Mouse (Mus musculus): ENCODE data around the gene Asah2. TPM values are rescaled to one million over a fixed set of nuclear protein-coding genes. Genes with fewer than 3 reads are reported as not detected.

The Asah2 gene
- polyA plus RNA-seq, 1 experiment from 2014 or later, result 0.54 TPM

- H3K4me3 ChIP-seq, result no peak overlapping the region
- no peaks in the 10 kb centered on the region for H3K27me3 ChIP-seq (replicated peaks)
- peak; percentile 50 for ATAC-seq (replicated peaks)
- H3K9ac ChIP-seq, result no peak overlapping the region
- no peak overlapping the region for H3K4me2 ChIP-seq
- WGBS, result 6% methylated on average over 1 of the region's 1 CpGs
- no peaks in the 10 kb centered on the region for H3K9me3 ChIP-seq
- no peaks in the 10 kb centered on the region for H3K4me1 ChIP-seq
- H3K27ac ChIP-seq, result no peak overlapping the region
- H3K36me3 ChIP-seq (replicated peaks), result no peaks in the 10 kb centered on the region
Measured at GRCm38 (mm10) chr19:32030430-32030829, 77.6 kb downstream of the Asah2 start.

- no peak overlapping the region for H3K4me2 ChIP-seq
- no peak overlapping the region for H3K9ac ChIP-seq
- no peaks in the 10 kb centered on the region for H3K36me3 ChIP-seq (replicated peaks)
- H3K4me3 ChIP-seq, result no peak overlapping the region
- no peak overlapping the region for H3K27ac ChIP-seq
- H3K9me3 ChIP-seq, result no peaks in the 10 kb centered on the region
- 71% methylated on average over 3 of the region's 3 CpGs for WGBS
- peak; percentile 75 for ATAC-seq (replicated peaks)
- no peaks in the 10 kb centered on the region for H3K27me3 ChIP-seq (replicated peaks)
- no peaks in the 10 kb centered on the region for H3K4me1 ChIP-seq
Measured at GRCm38 (mm10) chr19:32025443-32025842, 82.6 kb downstream of the Asah2 start.

- Histone ChIP-seq H3K4me2 (no peak overlapping the region), H3K27ac (no peak overlapping the region), H3K9ac (no peak overlapping the region), H3K9me3 (no peaks in the 10 kb centered on the region), H3K27me3 (replicated peaks) (no peaks in the 10 kb centered on the region), H3K36me3 (replicated peaks) (no peaks in the 10 kb centered on the region), H3K4me1 (no peaks in the 10 kb centered on the region), H3K4me3 (no peak overlapping the region)
- 51% methylated on average over 8 of the region's 8 CpGs for WGBS
- no peak for ATAC-seq (replicated peaks)
Measured at GRCm38 (mm10) chr19:32019722-32020121, 88.3 kb downstream of the Asah2 start.

- Histone ChIP-seq H3K9me3 (no peaks in the 10 kb centered on the region), H3K36me3 (replicated peaks) (no peaks in the 10 kb centered on the region), H3K27me3 (replicated peaks) (no peaks in the 10 kb centered on the region), H3K4me3 (no peak overlapping the region), H3K4me1 (no peaks in the 10 kb centered on the region), H3K4me2 (no peak overlapping the region), H3K27ac (no peak overlapping the region), H3K9ac (no peak overlapping the region)
- WGBS, result 76% methylated on average over 7 of the region's 7 CpGs
- no peak for ATAC-seq (replicated peaks)
Measured at GRCm38 (mm10) chr19:32018585-32018984, 89.4 kb downstream of the Asah2 start.

- H3K4me3 ChIP-seq, result no peak overlapping the region
- H3K9ac ChIP-seq, result no peak overlapping the region
- no peak overlapping the region for H3K27ac ChIP-seq
- no peak overlapping the region for H3K4me2 ChIP-seq
- WGBS, result 88% methylated on average over 5 of the region's 5 CpGs
- H3K4me1 ChIP-seq, result no peaks in the 10 kb centered on the region
- no peaks in the 10 kb centered on the region for H3K27me3 ChIP-seq (replicated peaks)
- H3K36me3 ChIP-seq (replicated peaks), result no peaks in the 10 kb centered on the region
- no peaks in the 10 kb centered on the region for H3K9me3 ChIP-seq
- no peak for ATAC-seq (replicated peaks)
Measured at GRCm38 (mm10) chr19:32018053-32018452, 90.0 kb downstream of the Asah2 start.

GRCm38 (mm10) chr19:32002623-32003022, 105.4 kb downstream of the Asah2 start:
- 70% methylated on average over 5 of the region's 5 CpGs for WGBS
- Histone ChIP-seq H3K4me1 (no peaks in the 10 kb centered on the region), H3K9me3 (no peaks in the 10 kb centered on the region), H3K27me3 (replicated peaks) (no peaks in the 10 kb centered on the region), H3K4me2 (no peak overlapping the region), H3K36me3 (replicated peaks) (no peaks in the 10 kb centered on the region), H3K27ac (no peak overlapping the region), H3K4me3 (no peak overlapping the region), H3K9ac (no peak overlapping the region)
- no peak for ATAC-seq (replicated peaks)

- Histone ChIP-seq H3K4me2 (no peak overlapping the region), H3K9me3 (no peaks in the 10 kb centered on the region), H3K4me3 (no peak overlapping the region), H3K27me3 (replicated peaks) (no peaks in the 10 kb centered on the region), H3K4me1 (no peaks in the 10 kb centered on the region), H3K27ac (no peak overlapping the region), H3K36me3 (replicated peaks) (no peaks in the 10 kb centered on the region), H3K9ac (no peak overlapping the region)
- no peak for ATAC-seq (replicated peaks)
- 89% methylated on average over 3 of the region's 3 CpGs for WGBS
Measured at GRCm38 (mm10) chr19:31996916-31997315, 111.1 kb downstream of the Asah2 start.

- ATAC-seq (replicated peaks), result no peak
- WGBS, result 92% methylated on average over 6 of the region's 6 CpGs
- H3K36me3 ChIP-seq (replicated peaks), result no peaks in the 10 kb centered on the region
- H3K27me3 ChIP-seq (replicated peaks), result no peaks in the 10 kb centered on the region
- no peak overlapping the region for H3K4me3 ChIP-seq
- H3K9ac ChIP-seq, result no peak overlapping the region
- no peak overlapping the region for H3K4me2 ChIP-seq
- H3K27ac ChIP-seq, result no peak overlapping the region
- no peaks in the 10 kb centered on the region for H3K4me1 ChIP-seq
- H3K9me3 ChIP-seq, result no peaks in the 10 kb centered on the region
Measured at GRCm38 (mm10) chr19:31991057-31991456, 117.0 kb downstream of the Asah2 start.

- Histone ChIP-seq H3K36me3 (replicated peaks) (no peaks in the 10 kb centered on the region), H3K27ac (no peak overlapping the region), H3K4me2 (no peak overlapping the region), H3K27me3 (replicated peaks) (no peaks in the 10 kb centered on the region; the same call in 1 of the 2 replicates), H3K9me3 (no peaks in the 10 kb centered on the region), H3K4me1 (no peaks in the 10 kb centered on the region), H3K9ac (no peak overlapping the region), H3K4me3 (no peak overlapping the region)
- WGBS, result 82% methylated on average over 2 of the region's 2 CpGs
- no peak for ATAC-seq (replicated peaks)
Measured at GRCm38 (mm10) chr19:31975882-31976281, 132.1 kb downstream of the Asah2 start.

- 7% methylated on average over 6 of the region's 6 CpGs for WGBS
- Histone ChIP-seq H3K9me3 (no peaks in the 10 kb centered on the region), H3K27me3 (replicated peaks) (no peaks in the 10 kb centered on the region; the same call in 1 of the 2 replicates), H3K36me3 (replicated peaks) (no peaks in the 10 kb centered on the region), H3K27ac (no peak overlapping the region), H3K4me2 (no peak overlapping the region), H3K4me3 (no peak overlapping the region), H3K4me1 (no peaks in the 10 kb centered on the region), H3K9ac (no peak overlapping the region)
- ATAC-seq (replicated peaks), result peak; percentile 96
Measured at GRCm38 (mm10) chr19:31971998-31972397, 136.0 kb downstream of the Asah2 start.

- 60% methylated on average over 3 of the region's 3 CpGs for WGBS
- no peaks in the 10 kb centered on the region for H3K36me3 ChIP-seq (replicated peaks)
Measured at GRCm38 (mm10) chr19:31971405-31971804, 136.6 kb downstream of the Asah2 start.

GRCm38 (mm10) chr19:31967933-31968532, 140.0 kb downstream of the Asah2 start:
- no peaks in the 10 kb centered on the region; the same call in 1 of the 2 replicates for H3K27me3 ChIP-seq (replicated peaks)
- H3K27ac ChIP-seq, result no peak overlapping the region
- H3K4me1 ChIP-seq, result no peaks in the 10 kb centered on the region
- ATAC-seq (replicated peaks), result no peak
- no peak overlapping the region for H3K4me3 ChIP-seq
- H3K4me2 ChIP-seq, result no peak overlapping the region
- H3K9me3 ChIP-seq, result no peaks in the 10 kb centered on the region
- no peaks in the 10 kb centered on the region for H3K36me3 ChIP-seq (replicated peaks)
- no peak overlapping the region for H3K9ac ChIP-seq
- WGBS, result 76% methylated on average over 5 of the region's 5 CpGs

More at GRCm38 (mm10) chr19:31971405-31971804, 136.6 kb downstream of the Asah2 start:
- no peak for ATAC-seq (replicated peaks)
- Histone ChIP-seq H3K27ac (no peak overlapping the region), H3K9me3 (no peaks in the 10 kb centered on the region), H3K4me1 (no peaks in the 10 kb centered on the region), H3K9ac (no peak overlapping the region), H3K27me3 (replicated peaks) (no peaks in the 10 kb centered on the region; the same call in 1 of the 2 replicates), H3K4me2 (no peak overlapping the region), H3K4me3 (no peak overlapping the region)

GRCm38 (mm10) chr19:31963147-31963546, 144.9 kb downstream of the Asah2 start:
- ATAC-seq (replicated peaks), result no peak
- H3K4me3 ChIP-seq, result no peak overlapping the region

More at GRCm38 (mm10) chr19:31963147-31963546, 144.9 kb downstream of the Asah2 start:
- Histone ChIP-seq H3K4me1 (no peaks in the 10 kb centered on the region), H3K4me2 (no peak overlapping the region), H3K27ac (no peak overlapping the region), H3K36me3 (replicated peaks) (no peaks in the 10 kb centered on the region), H3K27me3 (replicated peaks) (no peaks in the 10 kb centered on the region), H3K9me3 (no peaks in the 10 kb centered on the region), H3K9ac (no peak overlapping the region)
- 70% methylated on average over 3 of the region's 3 CpGs for WGBS

Data from midbrain, embryonic 15.5 days (tissue).